ENCODE assay signal across 8 mouse cellular contexts in the genomic region with DNA sequence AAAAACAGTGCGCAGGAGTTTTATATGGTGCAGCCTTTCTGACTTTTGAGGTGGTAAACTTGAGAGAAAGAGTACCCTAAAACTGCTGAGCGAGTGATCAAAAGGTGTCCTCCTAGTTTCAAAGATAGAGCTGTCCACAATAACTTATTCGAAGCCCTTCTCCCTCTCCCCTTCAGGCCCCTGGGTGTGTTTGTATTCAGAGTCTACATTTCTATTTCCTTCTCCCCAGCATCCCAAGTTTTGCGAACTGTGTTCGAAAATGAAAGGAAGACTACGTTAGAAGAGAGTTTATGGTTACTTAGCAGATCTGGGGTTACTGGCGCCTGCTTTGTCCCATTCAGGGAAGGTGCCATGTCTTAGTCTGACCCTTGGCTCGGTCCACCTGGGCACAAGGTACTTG. TPM values are rescaled to one million over a fixed set of nuclear protein-coding genes. Genes with fewer than 3 reads are reported as not detected.
DNase-seq lines count a peak whose midpoint lies in the region; ATAC-seq and TF ChIP-seq lines count a peak whose summit lies in the region.

No protein-coding gene starts in this region.

- 58% methylated on average over 8 of the region's 8 CpGs for WGBS in embryonic facial prominence, embryonic 11.5 days
- 64% methylated on average over 8 of the region's 8 CpGs for WGBS in intestine, embryonic 16.5 days
- whole genome bisulfite sequencing in neural tube, embryonic 13.5 days, result 66% methylated on average over 8 of the region's 8 CpGs

- H3K27ac ChIP-seq in left cerebral cortex, adult 2 months, result no peak overlapping the region
- no peak overlapping the region for H3K27ac ChIP-seq in embryonic facial prominence, embryonic 11.5 days (replicated peaks; ENCODE audit: low read depth, low read length)
- no peak overlapping the region for H3K27ac ChIP-seq in intestine, embryonic 16.5 days (ENCODE audit: low read length)
- H3K27ac ChIP-seq in neural tube, embryonic 13.5 days (replicated peaks), result no peak overlapping the region

- ATAC-seq in embryonic facial prominence, embryonic 11.5 days (replicated peaks; ENCODE audit: insufficient number of reproducible peaks, low FRiP score, low TSS enrichment, low read depth), result no peak
- ATAC-seq in intestine, embryonic 16.5 days, result no peak
- ATAC-seq in neural tube, embryonic 13.5 days (ENCODE audit: low read depth), result no peak
- no peak for ATAC-seq in granulocyte monocyte progenitor cell, adult 5-6 weeks (replicated peaks; ENCODE audit: poor library complexity, severe bottlenecking)

- H3K4me2 ChIP-seq in embryonic facial prominence, embryonic 11.5 days (ENCODE audit: low read depth, low read length), result peak overlapping the region; percentile 66
- H3K4me2 ChIP-seq in intestine, embryonic 16.5 days (ENCODE audit: low read depth, low read length), result peak overlapping the region; percentile 73
- peak overlapping the region; percentile 71 for H3K4me2 ChIP-seq in neural tube, embryonic 13.5 days

- no peaks in the 10 kb centered on the region for H3K27me3 ChIP-seq in embryonic facial prominence, embryonic 11.5 days (ENCODE audit: control insufficient read depth, insufficient read depth, low read length)
- no peaks in the 10 kb centered on the region for H3K27me3 ChIP-seq in intestine, embryonic 16.5 days (replicated peaks; ENCODE audit: control insufficient read depth, insufficient read depth, low read length)
- H3K27me3 ChIP-seq in neural tube, embryonic 13.5 days, result no peaks in the 10 kb centered on the region

- intact Hi-C loops in left cerebral cortex, adult 2 months (cut with DNase I), result loop anchor here (2.0 to 5.0 kb wide), 2 partner anchors 146 to 531 kb away; a partner anchor contains a TSS
- intact Hi-C loops in left cerebral cortex, postnatal 36 days (cut with DNase I), result loop anchor here (10.0 kb wide), 1 partner anchor 218 kb away; no protein-coding TSS in a partner anchor

- H3K4me3 ChIP-seq in left cerebral cortex, adult 2 months, result peak overlapping the region; percentile 94
- peak overlapping the region; percentile 97 for H3K4me3 ChIP-seq in embryonic facial prominence, embryonic 11.5 days (ENCODE audit: low read depth, low read length)
- H3K4me3 ChIP-seq in intestine, embryonic 16.5 days (ENCODE audit: low read length), result peak overlapping the region; percentile 98
- H3K4me3 ChIP-seq in neural tube, embryonic 13.5 days, result peak overlapping the region; percentile 98

- TF ChIP-seq CTCF in left cerebral cortex, adult 2 months (IDR thresholded peaks at IDR 0.05), result no peak

- H3K36me3 ChIP-seq in embryonic facial prominence, embryonic 11.5 days (replicated peaks; ENCODE audit: control insufficient read depth, insufficient read depth, low read depth, low read length), result no peaks in the 10 kb centered on the region
- no peaks in the 10 kb centered on the region for H3K36me3 ChIP-seq in intestine, embryonic 16.5 days (ENCODE audit: control insufficient read depth, insufficient read depth, low read length)
- no peaks in the 10 kb centered on the region for H3K36me3 ChIP-seq in neural tube, embryonic 13.5 days

- no peak overlapping the region for H3K9ac ChIP-seq in embryonic facial prominence, embryonic 11.5 days (replicated peaks; ENCODE audit: low read length)
- H3K9ac ChIP-seq in intestine, embryonic 16.5 days (ENCODE audit: low read depth, low read length), result peak overlapping the region; percentile 100
- H3K9ac ChIP-seq in neural tube, embryonic 13.5 days, result peak overlapping the region; percentile 100; the same call in 1 of the 2 replicates

- H3K9me3 ChIP-seq in embryonic facial prominence, embryonic 11.5 days (replicated peaks; ENCODE audit: control insufficient read depth, low read length), result no peaks in the 10 kb centered on the region
- peaks cover 3% of the 10 kb centered on the region; the same call in 1 of the 2 replicates for H3K9me3 ChIP-seq in intestine, embryonic 16.5 days (ENCODE audit: control insufficient read depth, low read length)
- no peaks in the 10 kb centered on the region for H3K9me3 ChIP-seq in neural tube, embryonic 13.5 days

- DNase-seq in left cerebral cortex, adult 2 months (ENCODE audit: extremely low spot score in 1 of 2, low spot score in 2 of 2), result no peak
- no peak for DNase-seq in left cerebral cortex, postnatal 36 days (ENCODE audit: low spot score in 2 of 2)
- no peak for DNase-seq in embryonic facial prominence, embryonic 11.5 days (ENCODE audit: low spot score)
- DNase-seq in right cerebral cortex, adult 2 months (ENCODE audit: low spot score in 2 of 2), result no peak
- no peak for DNase-seq in cerebellum, postnatal 14 days

- no peaks in the 10 kb centered on the region for H3K4me1 ChIP-seq in embryonic facial prominence, embryonic 11.5 days (ENCODE audit: control insufficient read depth, insufficient read depth, low read length)
- H3K4me1 ChIP-seq in intestine, embryonic 16.5 days (ENCODE audit: control insufficient read depth, insufficient read depth, low read length), result peaks cover 5% of the 10 kb centered on the region; the same call in 1 of the 2 replicates
- H3K4me1 ChIP-seq in neural tube, embryonic 13.5 days (replicated peaks), result peaks cover 20% of the 10 kb centered on the region

RNA-seq across cellular contexts. Expression of a gene that starts 20.0 kb away (rescaled TPM):
- 1 to 10 TPM; 2.3 to 2.8 TPM for total RNA-seq in left cerebral cortex, adult 2 months (2021)
- 1 to 10 TPM; 3.0 TPM for total RNA-seq in left cerebral cortex, postnatal 36 days (2021)
- 17.5 and 23.1 TPM in 2 replicates for polyA plus RNA-seq in embryonic facial prominence, embryonic 11.5 days (2014; fragmentation: Nextera tagmentation; extraction: Ambion mirVana)
- 37.0 and 98.1 TPM in 2 replicates for polyA plus RNA-seq in intestine, embryonic 16.5 days (2015; fragmentation: Nextera tagmentation; extraction: Ambion mirVana)
- 14.3 and 28.0 TPM in 2 replicates for polyA plus RNA-seq in neural tube, embryonic 13.5 days (2015; fragmentation: Nextera tagmentation; extraction: Ambion mirVana)
- not detected in 2 replicates for total RNA-seq in granulocyte monocyte progenitor cell, adult 5-6 weeks (2014; fragmentation: Nextera tagmentation)
- total RNA-seq in granulocyte monocyte progenitor cell, adult 5-6 weeks (2017), result 1.4 and 4.7 TPM in 2 replicates

RNA-seq across cellular contexts. Expression of a gene that starts 42.4 kb away (rescaled TPM):
- 1,000 to 10,000 TPM; 1,778 to 1,853 TPM for total RNA-seq in left cerebral cortex, adult 2 months (2021)
- total RNA-seq in left cerebral cortex, postnatal 36 days (2021), result 1,000 to 10,000 TPM; 1,724 to 1,906 TPM
- polyA plus RNA-seq in embryonic facial prominence, embryonic 11.5 days (2014; fragmentation: Nextera tagmentation; extraction: Ambion mirVana), result 1,377 and 1,397 TPM in 2 replicates
- 402 and 775 TPM in 2 replicates for polyA plus RNA-seq in intestine, embryonic 16.5 days (2015; fragmentation: Nextera tagmentation; extraction: Ambion mirVana)
- polyA plus RNA-seq in neural tube, embryonic 13.5 days (2015; fragmentation: Nextera tagmentation; extraction: Ambion mirVana), result 1,617 and 1,631 TPM in 2 replicates
- 447 and 478 TPM in 2 replicates for total RNA-seq in granulocyte monocyte progenitor cell, adult 5-6 weeks (2014; fragmentation: Nextera tagmentation)
- 212 and 260 TPM in 2 replicates for total RNA-seq in granulocyte monocyte progenitor cell, adult 5-6 weeks (2017)
